Mouse (Mus musculus): Measurements from ENCODE around the gene Dio3. TPM values are rescaled to one million over a fixed set of nuclear protein-coding genes. Genes with fewer than 3 reads are reported as not detected.

Dio3 gene
- total and polyA plus RNA-seq, 3 experiments, result not detected

DNA sequence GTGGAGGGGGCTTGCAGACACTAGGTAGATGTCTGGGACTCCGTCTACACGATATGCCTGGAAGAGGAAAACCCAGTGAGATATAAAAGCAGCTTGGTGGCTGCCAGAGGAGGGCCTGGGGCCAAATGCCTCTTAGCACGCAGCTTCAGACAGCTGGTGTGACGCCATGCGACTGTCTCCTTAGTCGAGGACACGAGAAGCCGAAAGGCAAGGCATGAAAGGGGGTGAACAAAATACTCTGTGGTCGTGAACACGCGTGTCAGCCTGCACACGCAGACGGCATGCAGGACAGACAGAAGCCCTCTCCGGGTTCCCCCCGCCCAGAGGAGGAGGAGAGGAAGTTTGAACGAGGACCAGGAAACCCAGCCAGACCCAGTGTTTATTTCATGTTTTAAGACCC lies 16.0 kb downstream of the Dio3 start:
- H3K9me3 ChIP-seq (replicated peaks; ENCODE audit: insufficient read depth, low read length), result no peaks in the 10 kb centered on the region
- H3K4me1 ChIP-seq (ENCODE audit: control insufficient read depth in 1 of 2, insufficient read depth in 2 of 2, low read length in 2 of 2), result no peaks in the 10 kb centered on the region
- H3K79me2 ChIP-seq (ENCODE audit: control insufficient read depth, insufficient read depth, low read length, poor library complexity), result no peaks in the 10 kb centered on the region
- no peaks in the 10 kb centered on the region for H3K27me3 ChIP-seq (ENCODE audit: control insufficient read depth in 1 of 2, insufficient read depth in 2 of 2, low read length in 2 of 2)
- TF ChIP-seq BHLHE40 (IDR thresholded peaks at IDR 0.05; ENCODE audit: borderline replicate concordance, low read depth, low read length) (no peak), MXI1 (IDR thresholded peaks at IDR 0.05; ENCODE audit: low read depth, low read length) (no peak), ELF1 (IDR thresholded peaks at IDR 0.05; ENCODE audit: low read depth, low read length) (no peak), CHD1 (IDR thresholded peaks at IDR 0.05; ENCODE audit: low read depth, low read length) (no peak), GABPA (IDR thresholded peaks at IDR 0.05; ENCODE audit: low read depth, low read length) (no peak), EP300 (IDR thresholded peaks at IDR 0.05; ENCODE audit: low read depth in 1 of 2, low read length in 2 of 2) (no peak), NELFE (IDR thresholded peaks at IDR 0.05; ENCODE audit: low read depth, low read length) (no peak), RAD21 (IDR thresholded peaks at IDR 0.05; ENCODE audit: low read depth, low read length) (no peak), ZKSCAN1 (IDR thresholded peaks at IDR 0.05; ENCODE audit: low read depth, low read length) (no peak), SIN3A (IDR thresholded peaks at IDR 0.05; ENCODE audit: low read length) (no peak)
- no peaks in the 10 kb centered on the region for H3K36me3 ChIP-seq (ENCODE audit: control insufficient read depth in 1 of 2, insufficient read depth in 2 of 2, low read length in 2 of 2)
- no peak overlapping the region for H3K4me3 ChIP-seq (ENCODE audit: control insufficient read depth in 1 of 2, insufficient read depth in 1 of 2, low read depth in 2 of 2, low read length in 2 of 2)
- no peak overlapping the region for H3K9ac ChIP-seq (ENCODE audit: control insufficient read depth, low read depth, low read length, poor library complexity, severe bottlenecking)
- H3K27ac ChIP-seq (ENCODE audit: control insufficient read depth, low read depth, low read length), result no peak overlapping the region
- DNase-seq (ENCODE audit: low read depth, low spot score), result no peak

DNA sequence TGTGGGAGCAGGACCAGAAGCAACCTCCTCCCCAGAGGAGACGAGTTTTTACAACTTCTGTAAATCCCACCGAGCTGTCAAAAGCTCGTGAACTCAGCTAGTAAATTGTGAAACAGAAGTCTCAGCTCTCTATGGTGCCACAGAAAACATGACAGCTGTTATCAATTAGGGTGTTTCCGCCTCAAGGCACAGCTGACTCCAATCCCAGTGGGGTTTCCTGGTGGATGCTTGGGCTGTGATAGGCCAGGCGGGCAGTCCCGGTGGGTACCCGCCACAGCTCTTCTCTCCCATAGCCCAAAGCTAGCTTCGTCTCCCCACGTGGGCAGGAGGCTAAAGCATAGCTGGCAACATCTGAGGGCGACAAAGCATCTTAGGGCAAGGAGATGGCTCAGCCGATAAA lies 19.8 kb downstream of the Dio3 start:
- no peaks in the 10 kb centered on the region for H3K79me2 ChIP-seq (ENCODE audit: control insufficient read depth, insufficient read depth, low read length, poor library complexity)
- H3K36me3 ChIP-seq (ENCODE audit: control insufficient read depth in 1 of 2, insufficient read depth in 2 of 2, low read length in 2 of 2), result no peaks in the 10 kb centered on the region
- TF ChIP-seq SIN3A (IDR thresholded peaks at IDR 0.05; ENCODE audit: low read length) (no peak), POLR2AphosphoS2 (IDR thresholded peaks at IDR 0.05; ENCODE audit: low read length) (no peak), MYB (IDR thresholded peaks at IDR 0.05; ENCODE audit: low read depth, low read length) (no peak), NRF1 (IDR thresholded peaks at IDR 0.05; ENCODE audit: insufficient read depth, low read depth, low read length, poor library complexity, severe bottlenecking) (no peak), UBTF (IDR thresholded peaks at IDR 0.05; ENCODE audit: borderline replicate concordance, insufficient read depth, low read depth, low read length) (no peak), GATA1 (IDR thresholded peaks at IDR 0.05; ENCODE audit: low read depth, low read length) (no peak), ZKSCAN1 (IDR thresholded peaks at IDR 0.05; ENCODE audit: low read depth, low read length) (no peak), USF1 (IDR thresholded peaks at IDR 0.05; ENCODE audit: low read depth, low read length) (no peak), ZMIZ1 (IDR thresholded peaks at IDR 0.05; ENCODE audit: low read depth, low read length) (no peak), POLR2A (IDR thresholded peaks at IDR 0.05; ENCODE audit: control insufficient read depth in 1 of 2, insufficient read depth in 1 of 2, low read depth in 1 of 2, low read length in 2 of 2, poor library complexity in 1 of 2) (no peak), MAZ (IDR thresholded peaks at IDR 0.05; ENCODE audit: low read depth, low read length) (no peak), HCFC1 (IDR thresholded peaks at IDR 0.05; ENCODE audit: low read depth, low read length) (no peak), MAFK (IDR thresholded peaks at IDR 0.05; ENCODE audit: borderline replicate concordance, low read depth, low read length) (no peak), CHD2 (IDR thresholded peaks at IDR 0.05; ENCODE audit: low read length) (no peak), TCF12 (IDR thresholded peaks at IDR 0.05; ENCODE audit: low read depth, low read length) (no peak)
- DNase-seq (ENCODE audit: low read depth, low spot score), result no peak
- H3K27ac ChIP-seq (ENCODE audit: control insufficient read depth, low read depth, low read length), result no peak overlapping the region
- H3K9me3 ChIP-seq (replicated peaks; ENCODE audit: insufficient read depth, low read length), result no peaks in the 10 kb centered on the region; the same call in 1 of the 2 replicates
- H3K4me3 ChIP-seq (ENCODE audit: control insufficient read depth in 1 of 2, insufficient read depth in 1 of 2, low read depth in 2 of 2, low read length in 2 of 2), result no peak overlapping the region
- no peaks in the 10 kb centered on the region for H3K4me1 ChIP-seq (ENCODE audit: control insufficient read depth in 1 of 2, insufficient read depth in 2 of 2, low read length in 2 of 2)
- no peaks in the 10 kb centered on the region for H3K27me3 ChIP-seq (ENCODE audit: control insufficient read depth in 1 of 2, insufficient read depth in 2 of 2, low read length in 2 of 2)
- no peak overlapping the region for H3K9ac ChIP-seq (ENCODE audit: control insufficient read depth, low read depth, low read length, poor library complexity, severe bottlenecking)
